Mouse (Mus musculus): Measurements from ENCODE around the gene AC161166.1. TPM values are rescaled to one million over a fixed set of nuclear protein-coding genes. Genes with fewer than 3 reads are reported as not detected.
"Not testable (repeated sequence)": the region's sequence is repeated elsewhere in the genome, so short reads cannot be mapped to it uniquely, and the experiment has no call there.

Gene AC161166.1
- polyA plus RNA-seq, 1 experiment from 2014 or later = 1.1 TPM

- Histone ChIP-seq H3K4me2 (no peak overlapping the region), H3K27ac (no peak overlapping the region), H3K4me3 (replicated peaks) (no peak overlapping the region), H3K36me3 (no peaks in the 10 kb centered on the region), H3K4me1 (replicated peaks) (peaks cover 31% of the 10 kb centered on the region), H3K9ac (replicated peaks) (no peak overlapping the region), H3K27me3 (peaks cover 37% of the 10 kb centered on the region), H3K9me3 (no peaks in the 10 kb centered on the region)
- WGBS = 84% methylated on average over 9 of the region's 9 CpGs
- no peak for ATAC-seq (ENCODE audit: insufficient number of reproducible peaks, insufficient read depth, low FRiP score, low TSS enrichment, low read depth)
Measured at GRCm38 (mm10) chr7:24485481-24485880, 26.8 kb downstream of the AC161166.1 start.

- H3K36me3 ChIP-seq; H3K9ac ChIP-seq (replicated peaks); H3K27ac ChIP-seq; H3K9me3 ChIP-seq; ATAC-seq (ENCODE audit: insufficient number of reproducible peaks, insufficient read depth, low FRiP score, low TSS enrichment, low read depth): not testable (repeated sequence)
- Histone ChIP-seq H3K27me3 (peaks cover 43% of the 10 kb centered on the region), H3K4me2 (peak overlapping the region; percentile 95), H3K4me1 (replicated peaks) (peaks cover 31% of the 10 kb centered on the region), H3K4me3 (replicated peaks) (peak overlapping the region; percentile 72; the same call in 1 of the 2 replicates)
- WGBS = 40% methylated on average over 6 of the region's 6 CpGs
Measured at GRCm38 (mm10) chr7:24483291-24483690, 29.0 kb downstream of the AC161166.1 start.

- Histone ChIP-seq H3K4me2 (peak overlapping the region; percentile 95), H3K36me3 (no peaks in the 10 kb centered on the region), H3K4me3 (replicated peaks) (peak overlapping the region; percentile 72), H3K27ac (no peak overlapping the region), H3K9me3 (no peaks in the 10 kb centered on the region), H3K4me1 (replicated peaks) (peaks cover 31% of the 10 kb centered on the region), H3K9ac (replicated peaks) (peak overlapping the region; percentile 75), H3K27me3 (peaks cover 43% of the 10 kb centered on the region)
- ATAC-seq (ENCODE audit: insufficient number of reproducible peaks, insufficient read depth, low FRiP score, low TSS enrichment, low read depth) = no peak
- WGBS = 5% methylated on average over 8 of the region's 38 CpGs
Measured at GRCm38 (mm10) chr7:24482208-24483020, 29.8 kb downstream of the AC161166.1 start.

- peak within 1 kb of the TSS; percentile 75 for H3K9ac ChIP-seq (replicated peaks)
- H3K27ac ChIP-seq = no peak within 1 kb of the TSS
- no peaks in the 10 kb centered on the region for H3K36me3 ChIP-seq
- peak within 1 kb of the TSS; percentile 72 for H3K4me3 ChIP-seq (replicated peaks)
- WGBS = 1% methylated on average over 74 of the region's 83 CpGs
- peaks cover 43% of the 10 kb centered on the region for H3K27me3 ChIP-seq
- peak; percentile 83 for ATAC-seq (ENCODE audit: insufficient number of reproducible peaks, insufficient read depth, low FRiP score, low TSS enrichment, low read depth)
- H3K9me3 ChIP-seq = no peaks in the 10 kb centered on the region
- peak within 1 kb of the TSS; percentile 95 for H3K4me2 ChIP-seq
- H3K4me1 ChIP-seq (replicated peaks) = peaks cover 26% of the 10 kb centered on the region
Measured at GRCm38 (mm10) chr7:24481474-24482207, 30.6 kb downstream of the AC161166.1 start, which contains the start of gene Cadm4. Cadm4 (plus strand) TSS chr7:24482023.

GRCm38 (mm10) chr7:24480986-24481473 is 31.2 kb downstream of the AC161166.1 start:
- Histone ChIP-seq H3K9me3 (no peaks in the 10 kb centered on the region), H3K4me3 (replicated peaks) (peak overlapping the region; percentile 72), H3K9ac (replicated peaks) (peak overlapping the region; percentile 75), H3K4me2 (peak overlapping the region; percentile 95), H3K27me3 (peaks cover 43% of the 10 kb centered on the region), H3K27ac (no peak overlapping the region), H3K36me3 (no peaks in the 10 kb centered on the region), H3K4me1 (replicated peaks) (peaks cover 20% of the 10 kb centered on the region)
- peak; percentile 45; the same call in 1 of the 2 replicates for ATAC-seq (ENCODE audit: insufficient number of reproducible peaks, insufficient read depth, low FRiP score, low TSS enrichment, low read depth)
- WGBS = 14% methylated on average over 14 of the region's 14 CpGs

- Histone ChIP-seq H3K9ac (replicated peaks) (0 out of 2 replicates have a peak overlapping the region, but pooled peaks have one; percentile 75), H3K27me3 (peaks cover 39% of the 10 kb centered on the region), H3K4me2 (peak overlapping the region; percentile 95), H3K27ac (no peak overlapping the region), H3K4me3 (replicated peaks) (no peak overlapping the region), H3K9me3 (no peaks in the 10 kb centered on the region), H3K36me3 (no peaks in the 10 kb centered on the region), H3K4me1 (replicated peaks) (peaks cover 16% of the 10 kb centered on the region)
- no peak for ATAC-seq (ENCODE audit: insufficient number of reproducible peaks, insufficient read depth, low FRiP score, low TSS enrichment, low read depth)
- 60% methylated on average over 18 of the region's 18 CpGs for WGBS
Measured at GRCm38 (mm10) chr7:24480121-24480941, 31.9 kb downstream of the AC161166.1 start.

- no peak for ATAC-seq (ENCODE audit: insufficient number of reproducible peaks, insufficient read depth, low FRiP score, low TSS enrichment, low read depth)
- peaks cover 39% of the 10 kb centered on the region for H3K27me3 ChIP-seq
- peaks cover 16% of the 10 kb centered on the region for H3K4me1 ChIP-seq (replicated peaks)
- no peak overlapping the region for H3K4me3 ChIP-seq (replicated peaks)
- no peak overlapping the region for H3K4me2 ChIP-seq
- H3K9me3 ChIP-seq = no peaks in the 10 kb centered on the region
- no peak overlapping the region for H3K9ac ChIP-seq (replicated peaks)
- H3K36me3 ChIP-seq = no peaks in the 10 kb centered on the region
- no peak overlapping the region for H3K27ac ChIP-seq
- WGBS = 95% methylated on average over 2 of the region's 2 CpGs
Measured at GRCm38 (mm10) chr7:24479685-24480084, 32.6 kb downstream of the AC161166.1 start.

- ATAC-seq (ENCODE audit: insufficient number of reproducible peaks, insufficient read depth, low FRiP score, low TSS enrichment, low read depth) = no peak
- H3K9ac ChIP-seq (replicated peaks) = no peak overlapping the region
- H3K27me3 ChIP-seq = peaks cover 32% of the 10 kb centered on the region
- 89% methylated on average over 5 of the region's 5 CpGs for WGBS
- H3K36me3 ChIP-seq = no peaks in the 10 kb centered on the region
- H3K27ac ChIP-seq = no peak overlapping the region
- peaks cover 16% of the 10 kb centered on the region for H3K4me1 ChIP-seq (replicated peaks)
- no peak overlapping the region for H3K4me3 ChIP-seq (replicated peaks)
- H3K9me3 ChIP-seq = no peaks in the 10 kb centered on the region
- no peak overlapping the region for H3K4me2 ChIP-seq
Measured at GRCm38 (mm10) chr7:24478911-24479310, 33.3 kb downstream of the AC161166.1 start.

- Histone ChIP-seq H3K4me1 (replicated peaks) (peaks cover 5% of the 10 kb centered on the region), H3K36me3 (no peaks in the 10 kb centered on the region), H3K27ac (no peak overlapping the region), H3K9me3 (0 out of 2 replicates have a peak, but pooled peaks cover 5% of the 10 kb centered on the region), H3K27me3 (peaks cover 14% of the 10 kb centered on the region; the same call in 1 of the 2 replicates), H3K4me3 (replicated peaks) (no peak overlapping the region), H3K4me2 (no peak overlapping the region), H3K9ac (replicated peaks) (no peak overlapping the region)
- ATAC-seq (ENCODE audit: insufficient number of reproducible peaks, insufficient read depth, low FRiP score, low TSS enrichment, low read depth) = no peak
- 84% methylated on average over 7 of the region's 7 CpGs for WGBS
Measured at GRCm38 (mm10) chr7:24476856-24477255, 35.4 kb downstream of the AC161166.1 start.

GRCm38 (mm10) chr7:24476338-24476737 is 35.9 kb downstream of the AC161166.1 start:
- Histone ChIP-seq H3K4me1 (replicated peaks) (peaks cover 4% of the 10 kb centered on the region), H3K9ac (replicated peaks) (no peak overlapping the region), H3K4me2 (no peak overlapping the region), H3K27ac (no peak overlapping the region), H3K27me3 (peaks cover 14% of the 10 kb centered on the region; the same call in 1 of the 2 replicates), H3K36me3 (no peaks in the 10 kb centered on the region), H3K9me3 (0 out of 2 replicates have a peak, but pooled peaks cover 7% of the 10 kb centered on the region), H3K4me3 (replicated peaks) (no peak overlapping the region)
- ATAC-seq (ENCODE audit: insufficient number of reproducible peaks, insufficient read depth, low FRiP score, low TSS enrichment, low read depth) = no peak
- 88% methylated on average over 8 of the region's 8 CpGs for WGBS
